Mouse (Mus musculus) thymus, postnatal 36 days (tissue): Measurements from ENCODE around the gene Gtf3c3.
A peak's percentile ranks its signal among the peaks of the same experiment; 100 is the strongest.

ENCODE experiments used
- DNase-seq, 2 experiments: peaks; one replicate each; pipeline ENCODE4 v3.0.0; 2022; ENCODE audit warnings: mixed read lengths in 2 of 2

Gene Gtf3c3

GRCm38 (mm10) chr1:54438340-54439079, at the start of gene Gtf3c3:
Gtf3c3 (minus strand) TSS chr1:54438971.
- DNase-seq = peak; percentile 78 to 79

DNA sequence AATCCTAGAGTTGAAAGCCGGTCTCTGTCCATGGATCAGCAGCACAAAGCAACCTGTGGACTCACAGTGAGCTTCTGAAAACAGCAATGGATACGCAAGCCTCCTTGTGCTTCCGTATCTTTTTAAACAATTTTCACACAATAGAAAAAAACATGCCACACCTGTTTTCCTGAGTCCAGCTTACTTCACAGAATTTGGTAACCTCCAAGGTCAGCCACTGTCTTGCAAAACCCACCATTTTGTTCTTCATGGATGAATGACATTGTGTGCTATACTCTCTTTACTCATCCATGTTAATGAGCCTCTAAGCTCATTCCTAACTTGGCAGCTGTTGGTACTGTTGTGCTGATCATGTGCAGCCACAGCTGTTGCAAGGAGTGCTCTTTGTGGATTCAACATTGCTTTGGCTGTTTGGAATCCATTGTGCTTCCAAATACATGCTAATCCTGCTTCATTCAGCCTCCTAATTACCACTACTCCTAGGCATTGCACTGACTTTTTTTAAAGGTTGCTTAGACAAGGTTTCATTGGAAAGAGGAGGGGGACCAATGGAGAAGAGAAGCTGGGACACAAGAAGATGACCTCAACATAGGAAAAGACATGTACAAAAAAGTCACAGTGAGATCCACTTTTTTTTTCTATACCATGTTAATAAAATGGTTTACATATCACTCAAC, 46.1 kb upstream of the Gtf3c3 start:
- no peak for DNase-seq

DNA sequence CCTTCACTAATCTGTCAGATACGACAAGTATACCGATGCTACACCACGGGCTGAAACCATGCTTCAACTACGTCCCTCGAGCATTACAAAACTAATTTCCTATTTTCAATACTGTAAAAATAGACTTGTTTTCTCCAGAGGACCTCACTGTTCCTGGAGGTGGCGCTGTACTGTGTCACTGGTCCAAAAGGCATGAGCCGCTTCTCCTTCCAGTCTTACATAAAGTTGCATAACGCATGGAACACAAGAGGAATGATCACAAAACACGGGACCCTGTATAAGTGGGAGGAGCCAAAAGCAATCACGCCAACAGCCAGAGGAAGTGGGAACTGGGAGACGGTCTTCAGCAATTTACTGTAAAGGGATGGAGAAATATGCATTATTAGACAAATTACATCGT, 41.7 kb upstream of the Gtf3c3 start:
- DNase-seq = no peak

- no peak for DNase-seq
Observed at GRCm38 (mm10) chr1:54468662-54469061, 29.9 kb upstream of the Gtf3c3 start.

- DNase-seq = no peak
Observed at GRCm38 (mm10) chr1:54467366-54467765, 28.6 kb upstream of the Gtf3c3 start.

- no peak for DNase-seq
Observed at GRCm38 (mm10) chr1:54452116-54452515, 13.3 kb upstream of the Gtf3c3 start.

GRCm38 (mm10) chr1:54448833-54449232, 10.1 kb upstream of the Gtf3c3 start:
- DNase-seq = no peak

- no peak for DNase-seq
Observed at GRCm38 (mm10) chr1:54443641-54444040, 4.9 kb upstream of the Gtf3c3 start.

- no peak for DNase-seq
Observed at GRCm38 (mm10) chr1:54439080-54439476, 307 bp upstream of the Gtf3c3 start.

- DNase-seq = no peak
Observed at GRCm38 (mm10) chr1:54422195-54422750, 16.5 kb downstream of the Gtf3c3 start.

GRCm38 (mm10) chr1:54421670-54422069, 17.1 kb downstream of the Gtf3c3 start:
- peak in 1 of 2 experiments; percentile 8 for DNase-seq

- no peak for DNase-seq
Observed at GRCm38 (mm10) chr1:54402736-54403135, 36.0 kb downstream of the Gtf3c3 start.

- no peak for DNase-seq
Observed at GRCm38 (mm10) chr1:54384221-54384620, 54.5 kb downstream of the Gtf3c3 start.

- peak; percentile 38 for DNase-seq
Observed at GRCm38 (mm10) chr1:54380978-54381914, 57.5 kb downstream of the Gtf3c3 start.

DNA sequence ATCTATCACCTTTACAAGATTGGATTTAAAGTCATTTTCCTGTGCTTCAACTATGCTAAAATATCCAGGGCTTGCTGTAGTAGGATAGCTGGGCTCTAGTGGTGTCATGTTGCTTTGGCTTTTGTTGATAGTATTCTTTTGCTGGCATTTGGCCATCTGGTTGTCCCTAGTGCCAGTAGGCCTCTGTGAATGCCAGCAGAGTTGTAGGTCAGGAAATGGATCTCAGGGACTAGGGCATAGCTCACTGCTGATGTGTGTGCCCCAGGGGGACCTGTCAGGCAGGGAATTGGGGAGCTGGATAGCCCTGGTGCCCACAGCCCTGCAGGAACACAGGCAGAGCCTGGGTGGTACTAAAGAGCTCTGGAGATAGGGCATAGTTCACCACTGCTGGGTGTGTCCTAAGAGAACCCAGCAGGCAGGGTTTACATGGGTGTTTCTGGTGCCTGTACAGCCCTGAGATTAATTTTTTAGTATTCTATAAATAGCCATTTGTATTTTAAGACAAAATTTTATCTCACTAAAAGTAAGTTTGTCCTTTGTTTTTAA, 61.2 kb downstream of the Gtf3c3 start:
- DNase-seq = no peak

- DNase-seq = no peak
Observed at GRCm38 (mm10) chr1:54356566-54356965, 82.2 kb downstream of the Gtf3c3 start.

DNA sequence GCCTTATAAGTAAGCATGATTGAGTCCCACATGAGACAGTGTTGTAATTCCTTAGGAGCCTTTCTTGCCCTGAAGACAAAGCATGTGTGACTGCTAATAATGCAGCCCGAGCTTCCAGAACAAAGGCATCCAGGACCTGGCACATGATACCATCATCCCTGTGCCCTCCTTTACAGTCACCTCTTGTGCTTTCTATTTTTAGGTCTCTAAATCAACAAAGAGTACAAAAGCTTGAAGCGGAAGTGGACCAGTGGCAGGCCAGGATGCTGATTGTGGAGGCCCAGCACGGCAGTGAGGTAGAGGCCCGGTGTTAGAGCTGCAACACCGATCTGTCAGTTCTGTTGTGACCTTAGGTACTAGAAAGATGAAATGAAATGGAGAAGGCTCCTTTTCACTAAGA, 83.3 kb downstream of the Gtf3c3 start:
- DNase-seq = no peak

DNA sequence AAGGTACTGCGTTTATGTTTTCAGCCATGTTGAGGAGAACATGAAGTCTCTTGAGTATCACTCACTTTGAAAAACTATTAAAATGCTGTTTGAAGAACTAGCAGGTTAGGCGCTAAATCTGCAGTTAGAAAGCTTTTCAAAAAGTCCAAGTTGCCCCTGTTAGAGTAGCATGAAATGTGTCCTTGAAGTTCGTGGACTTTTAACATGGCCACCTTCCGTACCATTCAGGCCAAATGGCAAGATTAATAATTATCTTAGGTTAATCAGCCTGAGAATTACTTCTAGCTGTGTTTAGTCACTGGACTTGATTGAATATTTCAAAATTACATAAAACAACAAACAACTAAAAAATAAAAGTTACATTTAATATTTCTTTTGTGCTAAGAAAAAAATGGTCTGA, 84.0 kb downstream of the Gtf3c3 start:
- DNase-seq = no peak
